Mouse (Mus musculus) heart, embryonic 15.5 days (tissue): ENCODE results near the gene Cd63. TPM values are rescaled to one million over a fixed set of nuclear protein-coding genes. Genes with fewer than 3 reads are reported as not detected.

Experiments
- ATAC-seq: fragments of 200-750 bp; cut with Nextera tagmentation; replicated peaks from 2 replicates; pipeline ENCODE4 v1.8.0; 2017; ENCODE audit warnings: low read depth, moderate TSS enrichment; ENCODE audit not compliant: insufficient number of reproducible peaks, insufficient read depth, low FRiP score
- H3K27ac ChIP-seq: fragments of 300-500 bp; sonication (generic); 2 replicates; pipeline ENCODE4 v1.5.1; 2015; ENCODE audit warnings: mild to moderate bottlenecking, inconsistent platforms
- H3K27me3 ChIP-seq: fragments of 300-500 bp; sonication (generic); 2 replicates; pipeline ENCODE4 v1.6.1; 2015; ENCODE audit warnings: inconsistent platforms
- H3K36me3 ChIP-seq: fragments of 300-500 bp; sonication (generic); 2 replicates; pipeline ENCODE4 v1.6.1; 2015; ENCODE audit warnings: mild to moderate bottlenecking, inconsistent platforms
- H3K4me1 ChIP-seq: fragments of 300-500 bp; sonication (generic); replicated peaks from 2 replicates; pipeline ENCODE4 v1.6.1; 2015; ENCODE audit warnings: inconsistent platforms
- H3K4me2 ChIP-seq: fragments of 300-500 bp; sonication (generic); 2 replicates; pipeline ENCODE4 v1.6.1; 2015; ENCODE audit warnings: inconsistent platforms, mild to moderate bottlenecking, moderate library complexity
- H3K4me3 ChIP-seq: fragments of 300-500 bp; sonication (generic); 2 replicates; pipeline ENCODE4 v1.5.1; 2015; ENCODE audit warnings: mild to moderate bottlenecking, inconsistent platforms
- H3K9ac ChIP-seq: fragments of 300-500 bp; sonication (generic); 2 replicates; pipeline ENCODE4 v1.6.1; 2015; ENCODE audit warnings: mild to moderate bottlenecking, inconsistent platforms
- H3K9me3 ChIP-seq: fragments of 300-500 bp; sonication (generic); replicated peaks from 2 replicates; pipeline ENCODE4 v1.6.1; 2016; ENCODE audit warnings: inconsistent platforms
- WGBS: fragments of 180-500 bp; shearing (Covaris S2); methylation state at CpG from one replicate; pipeline ENCODE4 v1.1.7; 2015; ENCODE audit warnings: mixed read lengths; 5-methylcytosine and 5-hydroxymethylcytosine counted together
- polyA plus RNA-seq: library from polyadenylated mRNA; unstranded; fragments of >200 nt; fragmentation: Nextera tagmentation; extraction: Ambion mirVana; gene quantifications from 2 replicates; pipeline ENCODE4 v1.2.1, GENCODE M21; 2015

Gene Cd63
- polyA plus RNA-seq, 1 experiment from 2014 or later = 420 TPM

- Histone ChIP-seq H3K4me2 (no peak overlapping the region), H3K4me3 (no peak overlapping the region), H3K36me3 (no peaks in the 10 kb centered on the region), H3K27ac (no peak overlapping the region), H3K9me3 (no peaks in the 10 kb centered on the region), H3K27me3 (0 out of 2 replicates have a peak, but pooled peaks cover 3% of the 10 kb centered on the region), H3K4me1 (no peaks in the 10 kb centered on the region), H3K9ac (no peak overlapping the region)
- WGBS = 82% methylated on average over 4 of the region's 4 CpGs
- no peak for ATAC-seq
Observed at GRCm38 (mm10) chr10:128947496-128947895, 46.7 kb downstream of the Cd63 start.

GRCm38 (mm10) chr10:128950208-128950887 is 49.6 kb downstream of the Cd63 start:
- Histone ChIP-seq H3K4me2 (no peak overlapping the region), H3K27ac (no peak overlapping the region), H3K36me3 (no peaks in the 10 kb centered on the region), H3K9me3 (no peaks in the 10 kb centered on the region), H3K4me1 (no peaks in the 10 kb centered on the region), H3K27me3 (0 out of 2 replicates have a peak, but pooled peaks cover 3% of the 10 kb centered on the region), H3K4me3 (no peak overlapping the region), H3K9ac (no peak overlapping the region)
- ATAC-seq = no peak
- 60% methylated on average over 16 of the region's 16 CpGs for WGBS

- Histone ChIP-seq H3K9ac (no peak overlapping the region), H3K27me3 (peaks cover 4% of the 10 kb centered on the region; the same call in 1 of the 2 replicates), H3K4me3 (no peak overlapping the region), H3K4me2 (no peak overlapping the region), H3K9me3 (no peaks in the 10 kb centered on the region), H3K4me1 (no peaks in the 10 kb centered on the region), H3K36me3 (no peaks in the 10 kb centered on the region), H3K27ac (no peak overlapping the region)
- 68% methylated on average over 10 of the region's 10 CpGs for WGBS
- ATAC-seq = no peak
Observed at GRCm38 (mm10) chr10:128958340-128958739, 57.6 kb downstream of the Cd63 start.

- H3K36me3 ChIP-seq = no peaks in the 10 kb centered on the region
- H3K9me3 ChIP-seq = no peaks in the 10 kb centered on the region
- H3K4me1 ChIP-seq = no peaks in the 10 kb centered on the region
- 71% methylated on average over 4 of the region's 4 CpGs for WGBS
- peaks cover 4% of the 10 kb centered on the region; the same call in 1 of the 2 replicates for H3K27me3 ChIP-seq
- no peak overlapping the region for H3K4me2 ChIP-seq
- ATAC-seq = 0 out of 2 replicates have a peak, but pooled peaks have one; percentile 15
- no peak overlapping the region for H3K4me3 ChIP-seq
- no peak overlapping the region for H3K27ac ChIP-seq
- no peak overlapping the region for H3K9ac ChIP-seq
Observed at GRCm38 (mm10) chr10:128960142-128960541, 59.4 kb downstream of the Cd63 start.

- H3K4me1 ChIP-seq = no peaks in the 10 kb centered on the region
- H3K9me3 ChIP-seq = no peaks in the 10 kb centered on the region
- H3K36me3 ChIP-seq = no peaks in the 10 kb centered on the region
- 69% methylated on average over 12 of the region's 12 CpGs for WGBS
- H3K4me3 ChIP-seq = no peak within 1 kb of the TSS
- ATAC-seq = no peak
- H3K27me3 ChIP-seq = peaks cover 4% of the 10 kb centered on the region; the same call in 1 of the 2 replicates
- H3K27ac ChIP-seq = no peak within 1 kb of the TSS
- H3K4me2 ChIP-seq = no peak within 1 kb of the TSS
- no peak within 1 kb of the TSS for H3K9ac ChIP-seq
Observed at GRCm38 (mm10) chr10:128960590-128961584, 60.1 kb downstream of the Cd63 start, which contains the start of gene Mettl7b. Mettl7b (minus strand) TSS chr10:128960988.

Other genes starting within 250 kb of the Cd63 start
- gene Suox, start 226.9 kb upstream of the Cd63 start, polyA plus RNA-seq = 11.1 and 14.4 TPM in 2 replicates
- 61.0 and 67.8 TPM in 2 replicates for gene Rab5b, start 204.7 kb upstream of the Cd63 start, polyA plus RNA-seq
- gene Pmel, start 196.8 kb upstream of the Cd63 start, polyA plus RNA-seq = 2.5 and 2.7 TPM in 2 replicates
- 85.9 and 90.4 TPM in 2 replicates for gene Cdk2, start 196.0 kb upstream of the Cd63 start, polyA plus RNA-seq
- gene Dgka, start 156.1 kb upstream of the Cd63 start, polyA plus RNA-seq = 5.4 and 10.1 TPM in 2 replicates
- gene Pym1, start 153.1 kb upstream of the Cd63 start, polyA plus RNA-seq = 15.4 and 23.2 TPM in 2 replicates
- gene Mmp19, start 110.1 kb upstream of the Cd63 start, polyA plus RNA-seq = 1.6 and 2.5 TPM in 2 replicates
- gene Dnajc14, start 96.9 kb upstream of the Cd63 start, polyA plus RNA-seq = 35.2 and 42.5 TPM in 2 replicates
- 14.9 and 18.8 TPM in 2 replicates for gene Tmem198b, start 96.6 kb upstream of the Cd63 start, polyA plus RNA-seq
- gene Sarnp, start 83.7 kb upstream of the Cd63 start, polyA plus RNA-seq = 145 and 168 TPM in 2 replicates
- 34.3 and 42.6 TPM in 2 replicates for gene Ormdl2, start 79.3 kb upstream of the Cd63 start, polyA plus RNA-seq
- gene Gdf11, start 9.3 kb upstream of the Cd63 start, polyA plus RNA-seq = 2.8 and 2.9 TPM in 2 replicates
- gene Rdh5, start 21.9 kb downstream of the Cd63 start, polyA plus RNA-seq = 10.5 and 11.8 TPM in 2 replicates
- 208 and 212 TPM in 2 replicates for gene Bloc1s1, start 23.0 kb downstream of the Cd63 start, polyA plus RNA-seq
- 7.0 and 8.1 TPM in 2 replicates for gene Itga7, start 32.8 kb downstream of the Cd63 start, polyA plus RNA-seq
- 0.11 TPM in 1 of 2 replicates, not detected in the other for gene Mettl7b, start 60.0 kb downstream of the Cd63 start, polyA plus RNA-seq
- gene Olfr9, start 88.4 kb downstream of the Cd63 start, polyA plus RNA-seq = not detected in 2 replicates
- gene Olfr763, start 109.8 kb downstream of the Cd63 start, polyA plus RNA-seq = not detected in 2 replicates
- gene Olfr764-ps1, start 138.9 kb downstream of the Cd63 start, polyA plus RNA-seq = not detected in 2 replicates
- not detected in 2 replicates for gene Olfr765, start 149.0 kb downstream of the Cd63 start, polyA plus RNA-seq
- not detected in 2 replicates for gene Olfr766-ps1, start 168.0 kb downstream of the Cd63 start, polyA plus RNA-seq
- gene Olfr767, start 181.9 kb downstream of the Cd63 start, polyA plus RNA-seq = not detected in 2 replicates
- not detected in 2 replicates for gene Olfr768, start 198.4 kb downstream of the Cd63 start, polyA plus RNA-seq
- not detected in 2 replicates for gene Olfr769, start 216.9 kb downstream of the Cd63 start, polyA plus RNA-seq
- gene Olfr770, start 238.0 kb downstream of the Cd63 start, polyA plus RNA-seq = not detected in 2 replicates